Mouse (Mus musculus): ENCODE results near the gene Arhgef15. TPM values are rescaled to one million over a fixed set of nuclear protein-coding genes. Genes with fewer than 3 reads are reported as not detected.
"Not testable (repeated sequence)": the region's sequence is repeated elsewhere in the genome, so short reads cannot be mapped to it uniquely, and the experiment has no call there.

Arhgef15 gene
- polyA plus RNA-seq, 1 experiment: 14.9 TPM

DNA sequence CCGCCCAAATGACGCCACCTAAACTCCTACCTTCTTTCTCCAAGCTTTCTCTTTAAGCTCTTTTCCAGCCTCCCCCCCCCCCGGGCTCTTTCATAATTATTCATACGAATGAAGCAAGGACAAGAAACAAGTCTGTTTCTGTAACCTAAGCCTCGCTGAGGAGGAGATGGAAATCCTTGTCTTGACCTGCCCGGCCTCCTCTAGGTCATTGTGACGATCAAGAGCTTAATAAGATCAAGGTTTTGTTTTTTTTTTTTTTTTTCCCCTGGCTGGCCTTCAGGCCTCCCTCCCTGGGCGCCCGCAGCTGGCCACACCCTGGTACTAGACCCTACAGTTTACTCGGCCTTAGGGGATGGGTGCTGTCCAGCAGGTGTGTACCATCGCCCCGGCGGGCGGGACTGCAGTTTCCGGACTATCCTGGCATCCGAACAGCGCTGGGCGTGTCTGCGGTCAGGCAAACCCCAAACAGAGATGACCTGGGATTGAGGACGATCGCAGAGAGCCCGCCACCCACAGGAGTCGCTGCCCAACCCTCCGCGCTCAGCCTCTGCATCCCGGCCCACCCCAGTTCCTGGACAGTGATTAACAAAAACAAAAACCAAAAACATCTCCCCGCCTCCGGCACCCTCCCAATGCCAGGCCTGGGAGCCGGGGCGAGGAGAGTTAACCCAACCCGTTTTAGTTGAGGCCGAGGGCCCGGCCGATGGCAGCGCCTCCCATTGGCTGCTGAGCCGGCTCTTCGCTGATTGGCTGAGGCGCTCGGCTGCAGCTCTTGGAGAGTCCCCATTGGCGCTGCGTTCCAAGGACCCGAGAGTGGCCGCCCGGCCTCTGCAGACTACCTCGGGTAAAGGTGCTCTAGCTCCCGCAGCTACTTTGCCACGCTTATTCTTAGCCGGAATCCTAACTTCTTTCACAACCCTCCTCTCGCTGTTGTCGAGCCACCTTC is 10.3 kb upstream of the Arhgef15 start, which contains the start of gene Slc25a35:
Gene Slc25a35 (plus strand): TSS at position 795 of the 946 bp plus-strand sequence.
- Histone ChIP-seq H3K27me3 (ENCODE audit: control insufficient read depth, insufficient read depth, low read length) (no peaks in the 10 kb centered on the region), H3K27ac (ENCODE audit: control insufficient read depth, insufficient read depth, low read length) (peak within 1 kb of the TSS; percentile 40), H3K4me1 (replicated peaks; ENCODE audit: control insufficient read depth, insufficient read depth, low read length) (peaks cover 18% of the 10 kb centered on the region), H3K4me3 (ENCODE audit: control insufficient read depth, insufficient read depth, low read length) (peak within 1 kb of the TSS; percentile 88), H3K36me3 (ENCODE audit: control insufficient read depth, insufficient read depth, low read length) (no peaks in the 10 kb centered on the region)
- WGBS: 1% methylated on average over 50 of the region's 50 CpGs
- TF ChIP-seq CTCF (IDR thresholded peaks at IDR 0.05; ENCODE audit: borderline replicate concordance, control insufficient read depth, extremely low read depth, insufficient read depth, low read length, poor library complexity): no peak
- TF ChIP-seq POLR2A (IDR thresholded peaks at IDR 0.05; ENCODE audit: control insufficient read depth, extremely low read depth, insufficient read depth, low read length, poor library complexity): peak; percentile 54; the same call in 1 of the 2 replicates
- DNase-seq: peak; percentile 90

DNA sequence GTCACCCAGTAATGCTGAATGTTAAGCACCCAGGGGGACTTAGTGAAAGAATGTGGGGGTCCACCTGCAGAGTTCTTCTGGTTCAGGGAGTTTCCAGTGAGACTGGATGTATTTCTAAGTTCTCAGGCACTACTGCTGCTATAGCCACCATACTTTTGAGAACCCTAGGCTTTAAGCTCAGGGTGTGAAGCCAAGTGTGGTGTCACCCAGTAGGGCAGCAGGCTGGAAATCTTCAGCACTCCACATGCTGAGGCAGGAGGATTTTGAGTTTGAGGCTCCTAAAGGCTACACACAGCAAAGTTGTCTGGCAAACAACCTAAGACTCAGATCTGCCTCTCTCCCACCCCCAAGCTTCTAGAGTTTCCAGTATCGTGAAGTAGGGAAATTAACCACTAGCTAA is 9.3 kb upstream of the Arhgef15 start:
- Histone ChIP-seq H3K27ac (ENCODE audit: control insufficient read depth, insufficient read depth, low read length) (no peak overlapping the region), H3K4me1 (replicated peaks; ENCODE audit: control insufficient read depth, insufficient read depth, low read length) (peaks cover 17% of the 10 kb centered on the region), H3K4me3 (ENCODE audit: control insufficient read depth, insufficient read depth, low read length) (no peak overlapping the region), H3K36me3 (ENCODE audit: control insufficient read depth, insufficient read depth, low read length) (no peaks in the 10 kb centered on the region), H3K27me3 (ENCODE audit: control insufficient read depth, insufficient read depth, low read length) (no peaks in the 10 kb centered on the region)
- TF ChIP-seq POLR2A (IDR thresholded peaks at IDR 0.05; ENCODE audit: control insufficient read depth, extremely low read depth, insufficient read depth, low read length, poor library complexity) (no peak), CTCF (IDR thresholded peaks at IDR 0.05; ENCODE audit: borderline replicate concordance, control insufficient read depth, extremely low read depth, insufficient read depth, low read length, poor library complexity) (no peak)
- 67% methylated on average over 1 of the region's 1 CpGs for WGBS
- no peak for DNase-seq

DNA sequence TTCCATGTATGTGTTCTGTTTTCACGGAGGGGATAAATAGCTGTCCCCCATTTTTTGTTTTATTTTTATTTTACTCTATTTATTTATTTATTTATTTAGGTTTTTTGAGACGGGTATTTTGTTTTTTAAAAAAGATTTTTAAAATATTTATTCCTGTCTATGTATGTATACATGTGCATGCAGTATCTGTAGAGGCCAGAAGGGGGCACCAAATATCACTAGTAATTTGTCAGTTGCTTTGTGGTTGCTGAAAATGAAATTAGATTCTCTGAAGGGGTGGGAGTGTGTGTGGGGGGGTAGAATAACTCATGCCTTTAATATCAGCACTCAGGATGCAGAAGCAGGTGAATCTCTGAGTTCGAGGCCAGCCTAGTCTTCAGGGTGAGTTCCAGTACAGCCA is 8.6 kb upstream of the Arhgef15 start:
- DNase-seq: peak; percentile 67
- TF ChIP-seq POLR2A (IDR thresholded peaks at IDR 0.05; ENCODE audit: control insufficient read depth, extremely low read depth, insufficient read depth, low read length, poor library complexity): no peak
- no peak for TF ChIP-seq CTCF (IDR thresholded peaks at IDR 0.05; ENCODE audit: borderline replicate concordance, control insufficient read depth, extremely low read depth, insufficient read depth, low read length, poor library complexity)
- 39% methylated on average over 3 of the region's 3 CpGs for WGBS
- no peaks in the 10 kb centered on the region for H3K36me3 ChIP-seq (ENCODE audit: control insufficient read depth, insufficient read depth, low read length)
- no peaks in the 10 kb centered on the region for H3K27me3 ChIP-seq (ENCODE audit: control insufficient read depth, insufficient read depth, low read length)
- peaks cover 17% of the 10 kb centered on the region for H3K4me1 ChIP-seq (replicated peaks; ENCODE audit: control insufficient read depth, insufficient read depth, low read length)
- peak overlapping the region; percentile 34; the same call in 1 of the 2 replicates for H3K27ac ChIP-seq (ENCODE audit: control insufficient read depth, insufficient read depth, low read length)
- H3K4me3 ChIP-seq (ENCODE audit: control insufficient read depth, insufficient read depth, low read length): no peak overlapping the region

DNA sequence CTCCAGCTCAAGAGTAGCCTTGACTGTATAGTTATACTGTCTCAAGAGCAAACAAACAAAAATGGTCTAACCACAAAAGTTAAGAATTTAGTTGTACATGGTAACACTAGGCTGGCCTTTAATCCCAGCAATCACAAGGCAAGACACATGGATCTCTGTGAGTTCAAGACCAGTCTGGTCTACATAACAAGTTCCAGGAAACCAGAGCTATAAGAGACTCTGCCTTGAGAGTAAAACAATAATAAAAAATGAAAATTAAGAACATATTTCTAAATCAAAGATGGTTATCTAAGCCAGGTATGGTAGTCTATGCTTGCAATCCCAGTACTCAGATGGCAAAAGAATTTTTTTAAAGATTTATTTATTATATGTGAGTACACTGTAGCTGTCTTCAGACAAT is 7.8 kb upstream of the Arhgef15 start:
- no peak for TF ChIP-seq CTCF (IDR thresholded peaks at IDR 0.05; ENCODE audit: borderline replicate concordance, control insufficient read depth, extremely low read depth, insufficient read depth, low read length, poor library complexity)
- TF ChIP-seq POLR2A (IDR thresholded peaks at IDR 0.05; ENCODE audit: control insufficient read depth, extremely low read depth, insufficient read depth, low read length, poor library complexity): no peak
- Histone ChIP-seq H3K27me3 (ENCODE audit: control insufficient read depth, insufficient read depth, low read length) (no peaks in the 10 kb centered on the region), H3K27ac (ENCODE audit: control insufficient read depth, insufficient read depth, low read length) (no peak overlapping the region), H3K4me1 (replicated peaks; ENCODE audit: control insufficient read depth, insufficient read depth, low read length) (peaks cover 17% of the 10 kb centered on the region), H3K4me3 (ENCODE audit: control insufficient read depth, insufficient read depth, low read length) (no peak overlapping the region), H3K36me3 (ENCODE audit: control insufficient read depth, insufficient read depth, low read length) (no peaks in the 10 kb centered on the region)
- DNase-seq: no peak

DNA sequence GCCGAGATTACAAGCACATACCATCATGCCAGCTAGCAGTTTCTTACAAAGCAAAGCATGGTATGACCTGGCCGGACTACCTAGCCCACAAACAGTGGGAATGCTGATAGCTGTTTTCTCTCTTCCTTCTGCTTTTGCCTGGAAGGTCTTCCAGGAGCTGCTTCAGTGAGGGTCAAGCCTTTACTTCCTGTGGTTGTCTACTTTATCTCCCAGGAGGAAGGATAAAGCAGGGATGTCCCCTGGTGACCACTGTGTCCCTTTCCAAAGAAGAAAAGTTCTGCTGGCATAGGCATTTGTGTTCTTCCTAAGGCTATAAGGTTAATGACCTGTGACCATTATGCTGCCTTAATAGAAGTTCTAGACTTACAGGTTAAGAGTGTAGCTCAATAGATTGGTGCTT is 6.1 kb upstream of the Arhgef15 start:
- 93% methylated on average over 2 of the region's 2 CpGs for WGBS
- no peak for DNase-seq
- Histone ChIP-seq H3K27me3 (ENCODE audit: control insufficient read depth, insufficient read depth, low read length) (no peaks in the 10 kb centered on the region), H3K36me3 (ENCODE audit: control insufficient read depth, insufficient read depth, low read length) (no peaks in the 10 kb centered on the region), H3K4me1 (replicated peaks; ENCODE audit: control insufficient read depth, insufficient read depth, low read length) (peaks cover 14% of the 10 kb centered on the region), H3K27ac (ENCODE audit: control insufficient read depth, insufficient read depth, low read length) (no peak overlapping the region), H3K4me3 (ENCODE audit: control insufficient read depth, insufficient read depth, low read length) (no peak overlapping the region)
- TF ChIP-seq CTCF (IDR thresholded peaks at IDR 0.05; ENCODE audit: borderline replicate concordance, control insufficient read depth, extremely low read depth, insufficient read depth, low read length, poor library complexity) (no peak), POLR2A (IDR thresholded peaks at IDR 0.05; ENCODE audit: control insufficient read depth, extremely low read depth, insufficient read depth, low read length, poor library complexity) (no peak)

DNA sequence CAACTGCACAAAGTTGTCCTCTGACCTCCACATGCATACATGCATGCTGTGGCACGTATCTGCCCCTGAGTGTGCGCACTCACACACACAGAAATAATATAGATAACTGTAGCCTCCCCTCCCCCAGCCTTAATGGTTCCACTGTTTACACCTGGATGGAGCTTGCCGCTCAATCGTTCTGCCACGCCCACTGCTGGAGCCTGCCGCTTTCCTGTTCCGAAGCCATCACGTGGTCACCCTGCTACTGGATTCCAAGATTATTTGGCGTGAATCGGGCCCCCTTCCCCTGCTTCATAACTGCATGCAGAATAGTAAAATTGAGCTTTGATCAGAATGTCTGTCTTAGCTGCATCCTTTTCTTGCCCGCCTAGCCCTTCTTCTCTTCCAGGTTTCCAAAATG is 4.9 kb upstream of the Arhgef15 start:
- WGBS: 75% methylated on average over 11 of the region's 11 CpGs
- not testable (repeated sequence) for H3K36me3 ChIP-seq (ENCODE audit: control insufficient read depth, insufficient read depth, low read length); H3K27ac ChIP-seq (ENCODE audit: control insufficient read depth, insufficient read depth, low read length); H3K27me3 ChIP-seq (ENCODE audit: control insufficient read depth, insufficient read depth, low read length); H3K4me3 ChIP-seq (ENCODE audit: control insufficient read depth, insufficient read depth, low read length); DNase-seq; H3K4me1 ChIP-seq (replicated peaks; ENCODE audit: control insufficient read depth, insufficient read depth, low read length)

Data from thymus, adult 2 months (tissue).